Mouse (Mus musculus): ENCODE measurements around the gene Borcs8.
A peak's percentile ranks its signal among the peaks of the same experiment; 100 is the strongest.

Borcs8 gene

DNA sequence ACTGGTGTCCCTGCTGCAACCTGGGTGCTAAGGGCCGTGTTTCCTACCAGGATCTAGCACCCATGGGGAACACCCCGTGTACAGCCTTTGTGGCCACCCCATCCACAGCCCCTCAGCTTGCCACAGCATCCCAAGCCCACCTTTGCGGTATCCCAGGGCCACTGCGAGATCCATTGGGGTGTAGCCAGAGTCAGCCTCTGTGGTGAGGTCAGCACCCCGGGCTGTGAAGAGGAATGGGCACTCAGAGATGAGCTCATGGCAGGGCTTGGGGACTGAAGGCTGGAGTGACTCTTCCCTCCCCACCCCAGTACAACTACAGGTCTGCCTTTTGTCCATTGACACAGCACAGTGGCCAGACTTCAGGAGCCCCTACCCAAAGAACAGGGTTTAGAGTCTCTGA lies 5.2 kb upstream of the Borcs8 start:
- no peak for DNase-seq (ENCODE audit: low read depth, low spot score)

DNA sequence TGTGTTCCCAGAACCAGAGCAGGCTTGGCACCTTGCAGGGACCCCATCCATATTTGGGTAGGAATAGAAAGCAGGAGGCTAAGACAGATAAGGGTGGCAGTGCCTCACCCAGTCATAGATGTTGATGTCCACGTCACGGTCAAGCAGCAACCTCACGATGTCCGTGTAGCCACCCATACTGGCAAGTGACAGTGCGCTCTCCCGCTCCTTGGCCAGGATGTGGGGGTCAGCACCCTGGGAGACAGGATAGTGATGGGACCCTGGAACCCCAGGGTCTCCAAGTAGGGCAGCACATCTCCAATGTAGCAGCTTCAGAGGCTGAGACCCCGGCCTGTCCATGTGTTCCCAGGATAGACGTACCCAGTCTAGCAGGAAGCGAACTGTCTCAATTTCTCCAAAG lies 4.4 kb upstream of the Borcs8 start:
- DNase-seq (ENCODE audit: low read depth, low spot score): no peak

- DNase-seq (ENCODE audit: low read depth, low spot score): no peak
Measured at GRCm38 (mm10) chr8:70136591-70136990, 2.7 kb upstream of the Borcs8 start.

DNA sequence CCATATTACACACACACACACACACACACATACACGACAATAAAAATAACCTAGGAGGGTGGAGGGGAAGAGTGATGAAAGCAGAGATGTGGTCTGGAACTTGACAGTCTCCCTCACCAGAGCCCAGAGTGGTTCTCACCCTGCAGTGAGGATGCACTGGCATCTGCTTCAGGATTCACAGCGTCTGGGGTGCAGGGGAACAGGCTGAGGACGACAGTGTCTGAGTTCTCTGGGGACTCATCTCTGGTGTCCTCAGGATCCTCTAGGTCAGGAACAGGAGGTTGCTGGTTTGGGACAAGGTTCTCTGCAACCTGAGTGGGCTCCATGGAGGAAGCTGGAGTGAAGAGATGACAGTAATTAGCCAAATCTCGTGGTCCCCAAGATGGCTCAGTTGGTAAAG lies 1.4 kb upstream of the Borcs8 start:
- DNase-seq (ENCODE audit: low read depth, low spot score): no peak

DNA sequence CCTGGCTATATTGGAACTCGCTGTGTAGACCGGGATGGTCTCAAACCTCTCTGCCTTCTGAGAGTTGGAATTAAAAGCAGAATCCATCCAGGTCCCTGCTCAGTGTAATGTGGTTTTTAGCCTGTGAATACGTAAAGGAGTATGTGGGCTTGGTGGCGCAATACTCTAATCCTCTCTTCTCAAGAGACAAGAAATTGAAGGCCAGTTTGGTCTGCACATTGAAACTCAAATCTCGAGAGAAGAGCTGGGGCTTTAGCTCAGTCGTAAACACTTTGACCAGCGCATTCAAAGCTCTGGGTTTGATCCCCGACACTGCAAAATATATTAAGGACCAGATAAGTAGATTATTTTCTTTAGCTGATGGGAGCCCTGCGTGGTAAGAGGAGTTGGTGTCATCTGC lies 682 bp downstream of the Borcs8 start:
- no peak for DNase-seq (ENCODE audit: low read depth, low spot score)

DNA sequence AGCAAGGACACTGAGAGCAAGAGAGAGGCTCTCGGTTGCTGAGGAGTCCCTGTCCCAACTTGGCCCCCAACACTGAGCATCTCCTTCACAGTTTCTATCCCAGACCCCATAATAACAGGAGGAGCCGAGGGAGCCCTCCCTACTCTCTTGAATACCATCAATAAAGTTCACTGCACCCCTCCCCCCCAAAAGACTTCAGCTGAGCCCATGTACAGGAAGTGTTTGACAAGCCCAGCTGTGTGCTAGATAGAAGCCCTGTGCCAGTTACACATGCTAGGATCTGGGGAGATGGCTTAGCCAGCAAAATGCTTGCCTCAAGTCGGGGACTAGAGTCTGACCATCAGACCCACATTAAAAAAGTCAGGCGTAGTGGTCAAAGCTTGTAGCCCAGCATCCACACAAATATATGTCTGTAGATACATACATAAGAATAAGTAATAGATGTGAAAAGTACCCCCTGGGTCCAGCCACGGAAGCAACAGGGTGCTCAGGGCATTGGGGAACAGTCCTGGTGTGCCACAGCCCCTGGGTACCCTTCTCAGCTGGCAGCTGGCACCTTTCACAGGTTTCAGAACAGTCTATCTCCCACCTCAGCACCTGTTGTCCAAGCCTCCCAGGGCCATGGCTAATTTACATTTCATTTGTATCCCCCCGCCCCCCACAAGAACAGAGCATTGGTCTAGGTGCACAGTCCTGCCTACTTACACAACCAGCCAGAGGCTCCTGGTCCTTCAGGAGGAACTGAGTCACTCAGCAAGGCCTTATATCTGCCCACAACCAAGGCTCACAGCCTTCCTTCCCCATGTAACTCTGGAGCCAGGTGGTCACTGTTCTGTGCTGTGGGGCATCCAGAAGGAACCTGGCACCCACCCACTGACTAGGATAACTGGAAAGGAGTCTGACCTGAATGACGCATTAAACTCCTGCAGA lies 8.6 kb downstream of the Borcs8 start:
- no peak for DNase-seq (ENCODE audit: low read depth, low spot score)

GRCm38 (mm10) chr8:70150158-70150557 lies 10.9 kb downstream of the Borcs8 start:
- DNase-seq (ENCODE audit: low read depth, low spot score): no peak

DNA sequence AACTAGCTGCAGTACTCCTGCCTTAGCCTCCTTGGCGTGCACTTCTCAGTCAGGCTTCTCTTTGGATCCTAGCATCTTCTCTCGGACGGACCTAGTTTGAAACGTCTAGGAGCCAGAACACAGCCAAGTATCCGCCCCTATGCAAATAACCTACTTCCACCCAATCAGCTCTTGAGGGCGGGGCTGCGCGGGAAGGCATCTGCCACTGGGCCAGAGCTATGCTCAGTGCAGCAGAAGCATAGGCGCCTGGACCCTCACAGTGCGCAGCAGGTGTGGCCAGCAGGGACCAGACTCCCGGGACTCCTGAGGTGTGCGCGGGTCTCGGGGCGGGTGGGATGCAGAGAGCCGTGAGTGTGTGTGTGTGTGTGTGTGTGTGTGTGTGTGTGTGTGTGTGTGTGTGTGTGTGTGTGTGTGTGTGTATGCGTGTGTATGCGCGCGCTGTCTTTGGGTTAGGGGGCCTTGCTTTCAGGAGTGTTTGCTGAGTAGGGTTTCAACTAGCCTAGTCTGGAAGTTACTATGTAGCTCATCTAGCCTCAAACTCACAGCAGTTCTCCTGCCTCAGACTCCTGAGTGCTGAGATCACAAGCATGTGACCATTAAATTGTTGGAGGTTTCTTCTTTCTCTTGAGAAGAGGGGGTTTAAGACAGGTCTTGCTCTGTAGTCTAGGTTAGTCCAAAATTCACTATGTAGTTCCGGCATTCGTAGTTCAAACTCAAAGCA lies 13.4 kb downstream of the Borcs8 start:
- DNase-seq (ENCODE audit: low read depth, low spot score): peak; percentile 86

DNA sequence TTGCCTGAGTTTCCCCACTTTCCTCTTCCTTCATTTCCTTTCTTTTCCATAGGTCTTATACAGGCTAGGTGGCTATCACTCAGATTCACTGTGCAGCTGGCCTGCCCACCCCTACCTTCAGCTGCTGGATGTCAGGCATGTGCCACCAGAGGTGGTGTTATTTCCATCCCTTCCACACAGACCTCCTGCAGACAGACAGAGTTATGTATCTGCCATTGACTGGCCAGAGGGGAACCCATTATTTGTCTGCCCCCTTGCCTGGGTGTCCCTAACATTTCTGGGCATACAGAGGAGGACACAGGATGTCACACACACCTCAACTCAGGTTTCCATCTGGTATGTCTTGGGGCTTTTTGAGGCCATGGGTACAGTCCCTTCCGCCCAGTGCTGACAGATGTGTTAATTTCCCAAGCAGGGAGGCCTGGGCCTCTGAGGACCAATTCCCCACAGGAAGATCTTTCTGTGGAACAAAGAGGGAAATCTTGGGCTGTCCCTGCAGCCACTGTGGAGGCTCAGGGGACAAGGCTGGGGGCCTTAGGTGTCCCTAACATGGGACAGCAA lies 18.0 kb downstream of the Borcs8 start:
- no peak for DNase-seq (ENCODE audit: low read depth, low spot score)

DNA sequence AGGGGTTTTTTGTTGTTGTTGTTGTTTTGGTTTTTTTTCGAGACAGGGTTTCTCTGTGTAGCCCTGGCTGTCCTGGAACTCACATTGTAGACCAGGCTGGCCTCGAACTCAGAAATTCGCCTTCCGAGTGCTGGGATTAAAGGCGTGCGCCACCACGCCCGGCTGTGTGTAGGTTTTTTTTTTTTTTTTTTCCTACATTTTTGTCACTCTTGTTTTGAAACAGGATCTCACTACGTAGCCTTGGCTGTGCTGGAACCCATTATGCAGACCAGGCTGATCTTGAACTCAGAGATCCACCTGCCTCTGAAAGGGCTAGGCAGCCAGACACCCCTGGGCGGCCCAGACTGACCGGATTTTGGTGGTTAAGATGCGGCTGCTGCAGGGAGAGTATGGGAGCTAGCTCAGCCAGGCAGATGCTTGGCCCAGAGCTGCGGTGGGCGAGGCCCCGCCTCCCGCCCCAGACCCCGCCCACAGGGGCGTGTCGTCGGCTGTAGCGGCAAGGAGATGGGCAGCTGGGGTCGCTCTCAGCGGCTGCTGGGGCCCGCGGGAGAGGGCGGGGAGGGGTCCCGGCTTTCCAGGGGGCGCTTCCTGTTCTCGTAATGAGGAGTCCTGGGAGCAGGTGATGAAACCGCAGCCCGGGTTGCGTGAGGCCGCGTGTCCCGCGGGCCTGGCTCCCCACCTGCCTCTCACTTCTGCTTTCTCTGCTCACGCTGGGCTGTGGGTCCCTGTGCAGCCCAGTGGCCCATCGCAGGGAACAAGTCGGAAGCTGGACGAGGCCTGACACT lies 19.0 kb downstream of the Borcs8 start:
- peak; percentile 84 for DNase-seq (ENCODE audit: low read depth, low spot score)

DNA sequence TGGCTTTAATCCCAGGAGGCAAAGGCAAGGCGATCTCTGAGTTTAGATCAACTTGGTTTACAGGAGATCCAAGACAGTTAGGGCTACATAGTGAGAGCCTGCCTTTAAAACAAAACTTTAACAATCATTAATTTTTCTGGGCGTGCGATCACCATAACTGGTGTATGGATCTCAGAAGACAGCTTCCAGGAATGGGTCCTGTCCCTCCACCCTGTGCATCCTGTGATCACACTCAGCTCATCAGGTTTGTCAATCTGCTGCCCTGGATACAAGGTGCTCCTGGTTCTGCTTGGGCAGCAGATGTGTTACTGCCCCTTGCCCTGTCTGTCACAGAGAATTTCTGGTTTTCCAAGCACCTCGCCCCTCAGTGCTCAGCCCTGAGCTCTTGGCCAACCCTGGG lies 19.9 kb downstream of the Borcs8 start:
- no peak for DNase-seq (ENCODE audit: low read depth, low spot score)

DNA sequence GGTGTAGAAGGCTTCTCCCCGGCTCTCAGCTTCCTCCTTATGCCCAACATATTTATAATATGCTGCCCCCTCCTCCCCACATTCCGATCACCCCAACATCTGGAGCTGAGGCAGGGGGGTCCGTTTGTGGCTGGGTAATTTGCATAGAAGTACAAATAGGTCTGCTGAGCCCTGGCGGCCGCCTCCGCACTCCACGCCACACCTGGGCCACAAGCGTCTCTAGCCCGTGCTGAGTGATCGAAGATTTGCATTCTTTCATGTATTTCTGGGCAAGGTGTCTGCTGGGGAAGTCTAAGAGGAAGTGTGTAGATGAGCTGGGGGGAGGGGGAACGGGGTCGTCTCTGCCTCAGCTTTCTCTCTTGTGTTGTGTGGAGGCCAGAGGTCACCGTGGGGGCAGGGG lies 20.7 kb downstream of the Borcs8 start:
- no peak for DNase-seq (ENCODE audit: low read depth, low spot score)

DNA sequence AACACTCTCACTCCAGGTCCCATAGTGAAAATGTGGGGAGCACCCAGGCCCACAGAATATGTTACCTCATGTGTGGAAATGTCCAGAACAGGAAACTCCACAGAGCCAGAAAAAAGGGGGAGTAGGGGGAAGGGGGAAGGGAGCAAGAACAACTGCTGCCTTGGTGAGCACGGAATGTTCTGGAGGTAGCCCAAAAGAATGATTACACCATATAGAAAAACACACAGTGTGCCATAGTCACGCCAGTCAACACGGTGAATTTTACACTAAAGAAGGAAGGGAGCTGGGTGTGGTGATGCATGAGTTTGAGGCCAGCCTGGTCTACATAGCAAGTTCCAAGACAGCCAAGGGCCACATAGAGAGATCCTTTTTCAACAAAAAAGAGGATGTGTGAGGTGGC lies 24.0 kb downstream of the Borcs8 start:
- no peak for DNase-seq (ENCODE audit: low read depth, low spot score)

GRCm38 (mm10) chr8:70166504-70167110 lies 27.3 kb downstream of the Borcs8 start:
- peak; percentile 85 for DNase-seq (ENCODE audit: low read depth, low spot score)

- DNase-seq (ENCODE audit: low read depth, low spot score): no peak
Measured at GRCm38 (mm10) chr8:70170116-70170515, 30.8 kb downstream of the Borcs8 start.

- DNase-seq (ENCODE audit: low read depth, low spot score): no peak
Measured at GRCm38 (mm10) chr8:70170748-70171147, 31.4 kb downstream of the Borcs8 start.

- DNase-seq (ENCODE audit: low read depth, low spot score): no peak
Measured at GRCm38 (mm10) chr8:70171240-70171639, 31.9 kb downstream of the Borcs8 start.

DNA sequence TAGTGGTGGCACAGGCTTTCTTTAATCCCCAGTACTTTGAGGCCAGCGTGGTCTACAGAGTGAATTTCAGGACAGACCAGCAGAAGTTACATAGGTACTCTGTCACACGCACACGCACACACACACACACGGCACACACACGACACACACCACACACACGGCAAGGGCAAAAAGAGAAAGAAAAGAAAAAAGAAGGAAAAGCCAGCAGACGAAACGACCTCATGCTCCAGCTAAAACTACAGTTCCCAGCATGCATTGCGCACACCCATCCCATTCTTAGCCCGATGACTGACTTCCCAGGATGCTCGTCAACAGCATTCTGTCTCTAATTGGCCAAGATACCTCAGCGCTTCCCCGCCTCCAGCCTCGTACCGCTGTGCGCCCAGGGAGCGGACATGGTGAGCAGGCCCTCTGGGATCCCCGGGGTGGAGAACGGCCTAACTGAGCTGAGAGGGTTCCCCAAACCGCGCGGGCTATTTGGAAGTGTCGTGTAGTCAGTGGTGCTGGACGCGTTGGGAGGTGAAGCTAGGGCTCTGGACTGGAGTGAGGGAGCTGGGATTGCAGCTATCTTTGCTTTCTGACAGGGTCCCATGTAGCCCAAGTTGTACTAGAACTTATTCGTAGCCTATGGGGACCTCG lies 32.9 kb downstream of the Borcs8 start, which contains the start of gene Tmem161a:
TSS of gene Tmem161a (plus strand) at position 314 of the 639 bp plus-strand sequence.
- DNase-seq (ENCODE audit: low read depth, low spot score): peak; percentile 94

- no peak for DNase-seq (ENCODE audit: low read depth, low spot score)
Measured at GRCm38 (mm10) chr8:70173320-70173719, 34.0 kb downstream of the Borcs8 start.

- DNase-seq (ENCODE audit: low read depth, low spot score): no peak
Measured at GRCm38 (mm10) chr8:70174079-70174478, 34.8 kb downstream of the Borcs8 start.

DNA sequence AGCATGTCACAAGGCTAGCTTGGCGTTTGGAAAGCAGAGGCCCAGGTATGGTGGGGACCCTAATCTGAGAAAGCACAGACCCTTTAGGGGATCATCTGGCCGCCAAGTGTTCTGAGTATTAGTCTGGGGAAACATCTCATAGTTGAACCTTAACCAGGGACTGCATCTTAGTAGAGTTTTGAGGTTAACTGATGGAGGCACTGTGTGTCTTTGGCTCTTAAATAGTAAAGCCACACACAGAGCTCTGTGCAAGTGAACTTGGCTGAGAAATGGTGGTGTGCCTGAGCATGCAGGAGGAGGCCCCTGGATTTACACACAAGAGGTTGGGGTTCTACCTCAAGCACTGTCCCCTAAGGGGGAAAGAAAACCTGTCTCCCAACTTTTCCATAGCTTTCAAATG lies 38.9 kb downstream of the Borcs8 start:
- no peak for DNase-seq (ENCODE audit: low read depth, low spot score)
